Mouse (Mus musculus) skeletal muscle tissue, adult 2 months (tissue): ENCODE data around the gene Spop.
A peak's percentile ranks its signal among the peaks of the same experiment; 100 is the strongest.
"Not testable (repeated sequence)": the region's sequence is repeated elsewhere in the genome, so short reads cannot be mapped to it uniquely, and the experiment has no call there.

Experiments
- DNase-seq: peaks from one replicate; pipeline ENCODE4 v3.0.0-alpha.2; 2012; ENCODE audit warnings: low read depth, low spot score

Spop gene

DNA sequence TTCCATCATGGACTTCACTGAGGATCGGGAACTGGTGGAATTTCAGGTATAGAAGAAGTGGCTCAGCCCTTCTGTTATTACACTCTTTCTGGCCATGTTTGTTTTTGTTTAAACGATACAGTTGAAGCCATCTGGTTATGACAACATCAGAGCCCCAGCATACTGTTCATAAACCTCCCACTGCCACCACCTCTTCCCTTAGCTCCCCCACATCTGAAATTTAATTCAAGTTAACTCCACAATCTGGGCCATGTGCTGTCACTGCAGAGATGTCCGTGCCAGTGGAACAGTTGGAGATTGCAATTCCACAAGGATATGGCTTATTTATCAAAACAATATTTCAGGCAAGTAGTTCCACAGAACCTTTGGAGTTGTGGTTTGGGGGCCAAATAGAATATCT lies 80.5 kb downstream of the Spop start:
- DNase-seq, result no peak

DNA sequence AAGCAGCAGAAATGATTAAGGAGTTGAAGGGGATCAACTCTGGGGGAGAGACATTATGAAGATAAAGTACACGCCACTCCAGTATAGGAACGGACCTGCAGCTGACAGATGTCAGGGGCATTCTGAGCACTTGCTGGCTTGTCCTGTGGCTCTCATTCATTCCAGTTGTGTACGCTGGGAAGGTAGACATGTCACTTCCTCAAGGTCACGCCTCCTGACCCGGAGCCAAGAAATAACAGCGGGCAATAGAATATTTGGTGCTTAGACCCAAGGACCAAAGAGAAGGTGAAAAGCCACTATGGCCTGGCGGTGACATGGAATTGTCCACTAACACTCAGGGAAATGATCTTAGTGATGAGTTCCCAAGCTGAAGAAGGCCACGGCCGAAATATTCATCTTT lies 82.0 kb downstream of the Spop start:
- no peak for DNase-seq

DNA sequence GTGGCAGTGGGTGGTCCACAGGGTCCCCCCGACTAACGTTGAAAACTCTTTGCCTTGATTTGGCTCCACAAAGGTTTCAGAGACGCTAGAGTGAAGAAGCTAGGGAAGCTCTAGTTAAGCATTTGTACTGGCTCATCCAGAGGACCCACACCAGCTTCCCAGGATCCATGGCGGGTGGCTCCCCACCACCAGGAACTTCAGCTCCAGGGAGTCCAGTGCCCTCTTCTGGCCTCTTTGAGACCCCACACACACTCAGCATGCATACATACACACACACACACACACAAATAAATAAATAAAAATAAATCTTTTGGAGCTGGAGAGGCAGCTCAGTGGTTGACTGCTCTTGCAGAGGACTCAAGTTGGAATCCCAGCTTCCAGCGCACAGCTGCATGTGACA lies 84.0 kb downstream of the Spop start:
- DNase-seq, result no peak

DNA sequence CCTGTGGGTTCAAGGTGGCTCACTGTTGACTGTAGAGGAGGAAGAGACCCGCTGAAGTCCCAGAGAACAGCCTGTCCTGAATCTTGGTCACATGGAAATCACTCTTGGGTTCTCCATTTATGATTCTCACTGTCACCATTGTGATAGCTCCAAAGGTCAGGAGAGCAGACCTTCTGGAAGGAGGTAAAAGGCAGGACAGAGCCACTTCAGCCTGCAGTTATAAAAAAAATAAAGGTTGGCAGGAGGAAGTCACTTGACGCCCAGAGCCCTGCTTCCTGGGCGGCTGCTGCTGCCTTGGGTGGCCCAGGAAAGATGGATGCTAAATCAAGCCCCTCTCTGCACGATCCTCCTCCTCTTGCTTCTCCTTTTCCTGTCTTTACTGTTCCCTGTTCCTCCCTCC lies 86.5 kb downstream of the Spop start:
- DNase-seq, result no peak

DNA sequence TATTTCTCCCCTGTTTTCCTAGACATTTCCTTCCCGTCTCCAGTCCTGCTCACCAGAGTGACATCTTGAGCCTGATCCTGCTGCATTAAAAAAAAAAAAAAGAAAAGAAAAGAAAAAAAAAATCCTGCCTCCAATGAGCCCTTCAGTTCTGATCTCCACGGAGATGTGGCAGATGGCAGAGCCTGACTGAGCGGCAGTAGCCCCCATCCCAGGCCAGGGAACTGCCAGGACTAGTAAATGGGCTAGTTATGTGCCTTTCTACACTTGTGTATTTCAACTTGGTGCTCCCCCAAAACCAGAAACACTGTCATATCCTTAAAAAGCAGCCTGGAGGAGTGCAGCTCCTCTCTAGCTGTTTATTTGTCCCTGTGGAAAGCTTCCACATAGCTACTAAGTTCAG lies 87.0 kb downstream of the Spop start:
- no peak for DNase-seq

DNA sequence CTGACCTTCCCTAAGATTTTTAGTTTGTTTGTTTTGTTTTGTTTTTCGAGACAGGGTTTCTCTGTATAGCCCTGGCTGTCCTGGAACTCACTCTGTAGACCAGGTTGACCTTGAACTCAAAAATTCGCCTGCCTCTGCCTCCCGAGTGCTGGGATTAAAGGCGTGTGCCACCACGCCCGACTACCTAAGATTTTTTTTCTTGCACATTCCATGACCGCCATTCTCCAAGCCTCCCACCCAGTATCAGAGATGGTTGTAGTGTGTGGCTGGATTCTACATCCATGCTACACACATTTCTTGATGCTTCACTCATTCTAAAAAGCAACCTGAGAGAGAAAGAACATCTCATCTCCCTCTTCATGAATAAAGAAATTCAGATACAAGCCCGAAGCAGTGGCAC lies 87.9 kb downstream of the Spop start:
- DNase-seq, result not testable (repeated sequence)

DNA sequence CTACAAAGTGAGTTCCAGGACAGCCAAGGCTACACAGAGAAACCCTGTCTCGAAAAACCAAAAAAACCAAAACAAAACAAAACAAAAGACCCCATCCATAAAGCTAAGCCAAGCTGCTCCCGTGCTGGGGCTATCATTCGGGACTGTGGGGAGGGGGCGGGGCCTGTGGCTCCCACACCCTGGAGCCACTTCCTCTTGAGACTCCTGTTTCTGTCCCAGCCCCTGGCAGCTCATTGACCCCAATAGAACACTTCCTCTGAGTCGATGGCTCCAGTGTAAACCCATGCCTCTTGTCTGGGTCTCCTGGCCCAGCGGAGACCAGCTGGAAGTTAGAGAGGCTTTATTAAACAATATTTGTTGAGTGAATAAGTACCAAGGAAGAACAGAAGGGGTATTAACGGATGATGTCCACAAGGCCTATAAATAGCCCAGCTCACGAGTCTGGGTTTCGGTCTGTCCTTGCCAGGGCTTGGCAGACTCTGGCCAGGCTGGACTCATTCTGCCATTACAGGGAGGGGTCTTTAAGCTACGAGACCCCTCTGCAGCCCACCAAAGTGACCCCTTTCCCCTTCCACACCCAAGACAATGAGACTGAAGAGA lies 89.8 kb downstream of the Spop start:
- DNase-seq, result peak; percentile 29

DNA sequence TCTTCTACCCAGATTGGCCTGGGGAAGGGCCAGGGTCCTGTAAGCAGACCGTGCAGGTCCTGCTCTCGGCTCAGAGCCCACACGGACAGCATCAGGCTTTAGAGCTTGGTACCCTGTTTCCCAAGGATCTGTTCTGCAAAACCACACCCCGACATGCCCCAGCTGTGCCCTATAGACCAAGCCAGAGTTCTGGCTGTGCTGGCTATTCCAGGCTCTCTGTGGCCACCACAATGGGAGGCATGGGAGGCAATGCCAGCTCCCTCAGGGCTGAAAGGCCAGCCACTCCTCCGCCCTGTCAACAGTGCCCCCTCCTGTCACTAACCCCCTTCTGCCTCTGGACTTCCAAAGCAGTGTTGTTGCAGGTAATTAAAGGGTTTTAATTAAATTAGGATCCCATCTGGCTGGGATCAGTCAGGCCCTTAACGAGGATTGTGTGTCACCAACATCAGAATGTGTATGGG lies 90.4 kb downstream of the Spop start:
- DNase-seq, result no peak

DNA sequence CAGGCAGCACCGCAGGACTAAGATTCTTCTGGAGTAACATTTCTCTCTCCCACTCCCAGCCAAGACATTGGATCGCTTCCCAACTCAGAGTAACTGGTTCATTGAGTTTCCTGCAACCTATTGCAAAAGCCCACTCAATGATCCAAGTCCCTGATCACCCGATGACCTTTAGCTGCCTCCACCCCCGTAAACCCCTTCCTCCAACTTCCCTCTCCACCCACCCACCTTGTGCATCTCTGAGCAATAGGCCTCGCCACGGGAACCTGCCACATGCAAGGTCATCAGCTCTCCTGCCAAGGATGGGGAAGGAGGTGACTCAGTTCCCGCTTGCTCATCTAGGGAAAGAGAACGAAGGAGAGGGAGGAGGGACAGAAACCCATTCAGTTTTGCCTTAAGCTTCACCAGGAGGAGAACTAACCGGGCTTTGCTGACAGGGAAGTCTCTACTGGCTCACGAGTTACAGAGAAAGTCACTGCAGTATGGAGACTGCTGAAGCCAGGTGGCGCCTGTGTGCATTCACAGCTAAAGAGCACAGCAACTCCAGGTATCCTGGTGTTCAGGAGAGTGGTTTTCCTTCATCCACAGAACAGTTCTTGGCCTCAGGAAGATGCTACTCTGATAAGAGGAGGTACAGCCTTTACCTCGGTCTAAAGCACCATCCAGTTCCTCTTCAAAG lies 93.3 kb downstream of the Spop start:
- no peak for DNase-seq

DNA sequence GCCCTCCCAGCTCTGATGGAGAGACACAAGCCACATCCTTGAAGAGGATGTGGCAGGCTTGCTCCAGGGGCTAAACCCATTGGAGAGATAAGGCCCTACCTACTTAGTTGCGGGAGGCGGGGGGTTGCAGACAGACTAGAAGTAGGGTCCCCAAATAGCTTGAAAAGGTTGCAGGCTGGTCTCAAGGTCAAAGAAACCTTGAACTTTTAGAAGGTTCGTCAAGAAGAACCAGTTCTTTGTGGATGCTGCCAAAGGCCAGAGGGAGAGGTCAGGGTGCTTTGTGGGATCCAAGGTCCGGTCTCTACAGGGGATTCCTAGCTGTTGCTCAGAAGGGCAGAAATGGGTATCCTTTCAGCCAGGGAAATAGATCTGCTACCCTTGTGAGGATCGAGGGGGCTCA lies 93.9 kb downstream of the Spop start:
- no peak for DNase-seq

DNA sequence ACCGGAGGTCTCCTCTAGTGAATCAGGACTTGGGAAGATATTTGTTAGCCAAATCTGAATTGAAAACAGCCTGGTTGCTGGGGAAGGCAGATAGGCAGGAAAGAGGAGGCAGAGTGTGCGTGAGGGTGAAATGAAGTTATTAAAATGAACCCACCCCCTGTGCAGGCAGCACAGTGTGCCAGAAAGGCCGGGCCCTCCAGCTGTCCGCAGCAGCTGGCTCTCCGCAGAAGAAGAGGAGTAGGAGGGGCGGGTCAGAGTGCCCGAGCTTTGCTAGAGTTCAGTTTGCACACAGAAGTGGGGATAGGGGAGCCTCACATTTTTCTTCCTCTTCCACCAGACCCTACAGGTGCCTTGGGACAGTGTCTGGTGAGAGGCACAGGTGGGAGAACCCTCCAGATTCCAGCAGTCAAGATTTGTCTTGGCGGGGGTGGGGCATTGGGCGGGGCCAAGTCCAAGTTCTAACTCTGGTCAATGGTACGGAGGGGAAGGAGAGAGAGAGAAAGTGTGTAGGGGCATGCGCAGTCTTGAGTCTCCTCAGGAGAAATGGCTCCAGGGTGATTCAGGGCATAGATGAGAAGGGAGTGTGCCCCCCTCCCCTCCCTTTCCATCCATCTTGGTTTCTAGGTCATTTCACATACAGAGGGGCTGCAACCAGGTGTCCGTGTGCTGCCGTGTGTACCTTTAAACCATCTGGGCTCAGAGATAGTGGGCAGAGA lies 94.5 kb downstream of the Spop start:
- no peak for DNase-seq

DNA sequence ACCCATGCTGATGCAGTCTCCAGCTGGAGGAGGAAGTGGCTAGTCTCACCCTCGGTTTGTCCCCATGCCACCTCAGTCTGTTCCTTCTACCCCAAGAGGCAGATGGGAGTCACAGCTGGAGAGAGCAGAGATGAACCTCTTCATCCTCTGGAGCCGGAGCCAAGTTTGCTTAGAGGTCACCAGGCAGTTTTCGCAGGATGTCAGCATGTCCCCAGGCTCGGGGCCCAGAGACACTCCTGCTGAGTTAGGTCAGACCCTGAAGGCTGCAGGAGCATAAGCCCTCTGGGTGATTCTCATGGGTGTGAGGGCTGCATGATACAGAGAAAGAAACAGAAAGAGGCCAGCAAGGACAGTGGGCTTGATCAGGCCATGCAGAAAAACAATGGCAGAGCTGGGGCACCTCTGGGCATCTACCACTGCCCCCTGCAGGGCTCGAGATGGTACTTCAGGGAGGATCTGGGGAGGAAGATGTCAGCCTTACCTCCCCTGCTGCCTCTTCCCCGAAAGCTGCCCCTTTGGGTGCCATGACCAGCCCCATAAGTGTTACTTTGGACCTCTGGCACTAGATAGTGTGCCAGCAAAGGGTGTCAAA lies 95.3 kb downstream of the Spop start:
- no peak for DNase-seq

DNA sequence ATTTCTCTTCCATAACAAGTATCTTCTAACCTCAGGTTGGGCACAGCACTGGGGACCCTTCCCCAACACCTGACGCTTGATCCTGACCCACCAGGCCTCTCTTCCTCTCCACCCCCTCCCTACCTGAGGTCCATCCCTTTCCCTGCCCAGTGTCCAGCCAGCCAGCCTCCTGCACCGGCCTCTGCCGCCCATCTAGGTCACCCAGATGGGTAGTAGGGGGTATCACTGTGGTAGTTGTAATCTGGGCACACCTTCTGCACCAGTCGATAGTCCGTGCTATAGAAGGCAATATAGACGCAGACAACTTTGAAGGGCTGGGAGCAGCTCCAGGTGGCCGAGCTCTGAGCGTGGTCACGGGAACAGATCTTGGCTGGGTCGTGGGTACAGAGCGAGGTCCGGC lies 96.8 kb downstream of the Spop start:
- DNase-seq, result no peak

DNA sequence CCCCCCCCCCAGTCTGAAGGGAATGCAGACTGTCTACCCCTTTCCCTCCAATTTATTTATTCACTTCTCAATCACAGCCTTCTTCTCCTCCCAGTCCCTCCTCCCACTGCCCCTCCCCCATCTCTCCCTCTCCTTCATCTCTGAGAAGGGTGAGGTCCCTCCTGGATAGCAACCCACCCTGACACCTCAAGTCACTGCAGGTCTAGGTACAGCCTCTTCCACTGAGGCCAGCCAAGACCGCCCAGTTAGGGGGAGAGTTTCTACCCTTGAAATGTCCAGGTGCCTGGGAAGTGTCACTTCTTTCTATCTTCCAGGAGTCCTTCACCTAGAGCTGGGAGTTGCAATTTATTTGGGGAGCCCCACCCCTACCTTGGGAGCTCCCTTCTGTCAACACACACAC lies 98.0 kb downstream of the Spop start:
- no peak for DNase-seq

DNA sequence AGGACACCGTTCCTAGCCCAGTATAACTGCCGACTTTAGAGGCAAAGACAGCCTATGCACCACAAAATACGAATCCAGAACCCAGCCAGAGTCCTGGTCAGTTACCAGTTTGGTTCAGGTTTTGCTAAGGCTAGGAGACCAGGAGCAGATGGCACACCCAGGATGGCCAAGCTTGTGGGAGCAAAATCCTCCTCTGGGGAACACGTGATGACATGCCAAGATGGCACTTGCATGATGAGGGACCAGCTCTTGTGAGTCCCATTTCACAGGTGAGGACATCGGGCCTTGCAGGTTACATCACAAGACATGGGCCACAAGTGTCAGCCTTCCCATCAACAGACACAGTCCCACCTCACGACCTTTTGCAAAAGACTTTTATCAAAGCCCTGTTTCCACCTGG lies 98.5 kb downstream of the Spop start:
- DNase-seq, result no peak

DNA sequence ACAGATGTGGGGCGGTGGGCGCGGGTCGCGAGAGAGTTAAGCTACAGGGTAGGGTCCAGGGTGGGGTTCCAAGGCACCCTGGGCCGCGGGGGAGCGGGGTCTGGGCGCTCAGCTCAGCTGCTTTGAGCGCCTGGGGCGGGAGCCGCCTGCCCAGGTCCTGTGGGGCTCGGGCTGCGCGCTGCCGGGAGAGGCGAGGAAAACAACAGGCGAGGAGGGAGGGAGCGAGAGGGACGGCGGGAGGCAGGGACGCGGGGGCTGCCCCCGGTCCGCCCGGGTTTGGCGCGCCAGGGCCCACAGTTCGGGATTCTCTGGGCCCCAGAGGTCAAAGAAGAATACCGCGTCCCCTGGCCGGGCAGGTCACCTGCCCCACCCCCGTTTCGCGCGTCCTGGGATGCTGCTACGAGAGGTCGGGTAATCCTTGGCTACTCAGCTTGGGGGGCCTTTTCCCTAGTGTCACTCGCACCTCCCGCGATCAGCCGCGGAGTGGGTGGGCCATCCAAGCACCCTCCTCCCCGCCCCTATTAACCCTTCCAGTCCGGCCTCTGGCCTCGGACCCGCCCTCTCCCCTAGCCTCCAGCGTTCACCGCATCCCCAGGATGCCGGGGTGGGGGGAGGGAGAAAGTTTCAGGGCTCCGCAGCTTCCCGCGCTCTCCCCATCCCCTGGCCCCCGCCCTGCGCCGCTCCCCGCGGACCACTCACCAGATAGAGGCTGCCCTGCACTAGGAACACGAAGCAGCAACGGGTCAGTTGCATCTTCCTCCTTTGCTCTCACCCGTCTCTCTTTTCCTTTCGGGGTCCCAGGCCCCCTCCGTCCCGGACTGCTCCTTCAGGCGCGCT lies 99.8 kb downstream of the Spop start:
- no peak for DNase-seq

DNA sequence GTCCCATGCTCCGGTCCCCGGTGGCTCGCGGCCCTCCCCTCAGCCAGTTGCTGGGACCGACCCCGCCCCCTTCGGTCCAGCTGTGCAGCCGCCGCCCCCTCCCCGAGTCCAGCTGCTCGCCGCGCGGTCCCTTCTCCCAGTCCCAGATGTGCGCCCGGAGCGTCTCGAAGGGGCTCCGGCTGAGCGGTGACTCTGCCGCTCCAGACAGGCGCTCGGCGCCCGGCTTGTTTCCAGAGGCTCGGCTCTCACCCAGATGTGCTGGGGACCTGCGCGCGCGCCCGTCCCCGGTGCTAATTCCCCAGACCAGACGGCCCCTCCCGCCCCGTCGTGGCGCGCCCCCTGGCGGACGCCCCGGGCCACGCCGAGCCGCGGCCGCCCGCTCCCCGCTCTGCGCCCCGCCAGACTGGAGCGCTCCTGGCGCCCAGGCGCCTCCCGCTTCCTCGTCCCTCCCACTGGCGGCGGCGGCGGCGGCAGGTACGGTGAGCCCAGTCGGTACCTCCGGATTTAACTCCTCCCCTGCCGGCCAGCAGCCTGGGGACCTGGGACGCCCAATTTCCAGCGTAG lies 100.5 kb downstream of the Spop start, which contains the start of gene Nxph3:
Nxph3 (minus strand) TSS at position 273 of the 564 bp plus-strand sequence.
- DNase-seq, result no peak

DNA sequence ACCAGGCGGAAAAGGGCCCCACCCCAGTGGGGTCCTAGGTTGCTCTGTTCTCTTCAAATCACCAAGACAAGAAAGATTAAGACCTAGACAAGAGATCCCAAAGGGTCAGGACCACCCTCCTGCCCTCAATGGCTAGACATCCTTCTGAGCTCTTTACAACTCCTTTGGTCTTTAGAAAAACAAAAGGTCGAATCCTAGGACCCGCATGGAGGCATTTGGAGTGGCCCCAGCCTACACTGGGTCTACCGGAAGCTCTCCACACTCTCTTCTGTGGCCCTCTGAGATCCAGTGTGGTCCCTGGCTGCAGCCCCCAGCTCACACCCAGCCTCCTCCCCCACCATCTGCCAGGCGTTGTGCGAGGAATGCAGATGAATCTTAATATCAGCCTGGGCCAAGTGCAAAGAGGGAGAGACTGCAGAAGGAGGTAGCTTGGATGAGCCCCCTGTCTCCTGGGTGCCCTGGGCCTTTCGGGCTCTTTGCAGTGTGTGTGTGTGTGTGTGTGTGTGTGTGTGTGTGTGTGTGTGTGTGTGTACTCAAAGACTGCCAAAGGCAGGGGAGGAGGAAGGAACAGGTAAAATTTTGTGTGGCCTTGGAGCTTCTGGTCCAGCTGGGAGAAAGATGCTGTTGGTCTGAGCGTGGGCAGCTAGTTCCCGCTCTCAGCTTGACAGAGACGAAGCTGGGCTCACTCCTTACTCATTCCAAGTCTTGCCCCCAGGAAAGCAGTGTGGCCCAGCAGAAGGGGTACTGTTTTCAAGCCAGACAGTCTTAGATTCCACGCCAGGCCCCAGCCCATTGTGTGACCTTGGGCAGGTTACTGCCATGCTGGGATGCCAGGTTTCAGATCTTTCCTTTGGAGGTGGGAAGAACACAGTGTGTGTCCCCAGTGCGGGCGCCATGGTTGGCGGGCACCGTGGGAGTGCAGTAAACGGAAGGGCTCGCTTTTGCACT lies 101.8 kb downstream of the Spop start:
- no peak for DNase-seq

DNA sequence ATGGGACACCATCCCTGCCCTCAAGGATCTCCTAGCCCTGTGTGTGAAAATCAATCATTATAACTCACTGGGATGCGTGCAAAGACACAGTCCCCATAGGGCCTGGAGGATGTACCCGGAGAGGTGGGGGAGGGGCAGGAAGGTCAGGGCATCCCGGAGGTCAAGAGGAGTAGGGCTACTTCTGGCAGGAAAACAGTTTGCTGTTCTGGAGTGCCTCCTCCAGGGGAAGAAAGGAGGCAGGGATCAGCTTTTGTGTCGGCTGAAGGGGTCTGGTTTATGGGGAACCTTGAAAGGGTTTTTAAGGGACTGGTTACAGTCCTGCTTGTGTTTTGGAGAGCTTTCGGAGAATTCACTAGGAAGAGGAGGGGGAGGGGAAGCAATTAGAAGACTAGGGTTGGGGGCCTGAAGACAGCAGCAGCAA lies 102.6 kb downstream of the Spop start:
- DNase-seq, result no peak

DNA sequence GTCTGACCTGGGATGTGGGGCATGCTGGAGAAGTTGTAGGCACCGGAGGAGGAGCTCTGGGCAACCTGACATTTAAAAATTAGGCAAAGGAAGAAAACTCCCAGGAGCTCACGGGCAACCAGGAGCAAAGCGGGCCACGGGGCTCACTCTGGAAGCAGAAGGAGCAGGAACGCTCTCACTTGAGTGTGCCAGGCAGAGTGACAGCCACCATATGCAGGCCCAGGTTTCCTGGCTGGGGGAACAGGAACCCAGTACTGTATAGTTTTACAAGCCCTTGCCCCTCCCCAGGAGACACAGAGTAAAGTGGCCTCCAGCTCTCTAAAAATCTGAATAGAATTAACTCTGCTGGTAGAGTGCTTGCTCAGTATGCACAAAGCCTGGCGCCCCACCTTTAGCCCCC lies 103.3 kb downstream of the Spop start:
- no peak for DNase-seq
